Mouse (Mus musculus): Measurements from ENCODE around the gene Tmprss13.

DNA sequence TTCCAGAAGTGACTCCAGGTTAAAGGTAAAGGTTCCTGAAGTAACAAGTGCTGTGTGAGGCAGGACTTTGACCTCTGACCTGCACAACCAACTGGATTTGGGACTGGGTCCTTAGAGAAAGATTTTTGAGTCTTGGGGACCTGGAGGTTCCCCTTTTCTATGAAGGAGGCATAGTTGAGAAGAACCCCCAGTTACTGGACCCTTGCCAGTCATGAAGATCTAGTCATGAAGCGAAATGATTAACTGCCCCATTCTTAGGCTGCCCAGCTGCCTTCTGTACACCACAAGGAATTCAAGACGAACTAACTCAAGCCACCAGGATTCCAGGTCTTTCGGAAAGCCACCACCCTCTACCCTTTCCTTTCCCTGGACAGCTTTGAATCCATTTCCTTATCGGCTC is 57.5 kb downstream of the Tmprss13 start:
- no peak for TF ChIP-seq POLR2A (IDR thresholded peaks at IDR 0.05; ENCODE audit: insufficient read depth, low read depth, low read length)
- no peak for TF ChIP-seq CTCF (IDR thresholded peaks at IDR 0.05; ENCODE audit: insufficient read depth, low read depth, low read length)
